Mouse (Mus musculus): ENCODE measurements around the gene Olfr99.

- no peak for TF ChIP-seq CTCF (IDR thresholded peaks at IDR 0.05; ENCODE audit: low read depth)
- TF ChIP-seq EP300 (optimal IDR thresholded peaks at IDR 0.05), result no peak
Observed at GRCm38 (mm10) chr17:37280331-37280730, 2.9 kb downstream of the Olfr99 start.
